Mouse (Mus musculus) cerebellum, adult 2 months (tissue): ENCODE results near the gene Gm8439. TPM values are rescaled to one million over a fixed set of nuclear protein-coding genes. Genes with fewer than 3 reads are reported as not detected.

Source experiments
- DNase-seq, 2 experiments: peaks; one replicate each; pipeline ENCODE4 v3.0.0; 2021
- H3K27ac ChIP-seq: fragments of 200-500 bp; 2 replicates; pipeline ENCODE4 v1.5.1; 2012; ENCODE audit warnings: low read length, control low read depth, inconsistent platforms; ENCODE audit not compliant: insufficient read depth
- H3K27me3 ChIP-seq: fragments of 200-500 bp; 2 replicates; pipeline ENCODE4 v1.6.1; 2012; ENCODE audit warnings: inconsistent platforms, mild to moderate bottlenecking, low read length, moderate library complexity; ENCODE audit not compliant: control insufficient read depth, insufficient read depth
- H3K4me1 ChIP-seq: fragments of 200-500 bp; 2 replicates; pipeline ENCODE4 v1.6.1; 2011; ENCODE audit warnings: low read length; ENCODE audit not compliant: control insufficient read depth, insufficient read depth
- H3K4me3 ChIP-seq: fragments of 200-500 bp; replicated peaks from 2 replicates; pipeline ENCODE3; 2011; ENCODE audit warnings: mild to moderate bottlenecking, low read depth, low read length, control low read depth; ENCODE audit not compliant: insufficient read depth
- CTCF ChIP-seq: fragments of 200-500 bp; IDR thresholded peaks from 2 replicates; pipeline ENCODE4 v1.5.1; 2011; ENCODE audit warnings: low read depth, mild to moderate bottlenecking, control low read depth, low read length, moderate library complexity, borderline replicate concordance; ENCODE audit not compliant: insufficient read depth
- POLR2A ChIP-seq: fragments of 200-500 bp; IDR thresholded peaks from 2 replicates; pipeline ENCODE4 v1.6.1; 2011; ENCODE audit warnings: low read length, control low read depth, borderline replicate concordance; ENCODE audit not compliant: insufficient read depth
- WGBS: fragments of 180-500 bp; shearing (Covaris S2); methylation state at CpG from one replicate; pipeline ENCODE4 v1.1.7; 2018; 5-methylcytosine and 5-hydroxymethylcytosine counted together
- polyA plus RNA-seq: library from polyadenylated mRNA; depleted of rRNA; stranded (reverse); fragments of >200 nt; gene quantifications from 2 replicates; pipeline ENCODE4 v1.2.3, GENCODE M21; 2012

Gm8439 gene
- polyA plus RNA-seq, 1 experiment: not detected

- peaks cover 47% of the 10 kb centered on the region for H3K4me1 ChIP-seq
- H3K27me3 ChIP-seq: no peaks in the 10 kb centered on the region
- DNase-seq: peak; percentile 92 to 98
- WGBS: 11% methylated on average over 8 of the region's 8 CpGs
- peak overlapping the region; percentile 53 for H3K4me3 ChIP-seq
- peak overlapping the region; percentile 99 for H3K27ac ChIP-seq
- TF ChIP-seq CTCF (no peak), POLR2A (peak; percentile 71; the same call in 1 of the 2 replicates)
Measured at GRCm38 (mm10) chr4:120613691-120614329, 25.3 kb downstream of the Gm8439 start.

- Histone ChIP-seq H3K27me3 (no peaks in the 10 kb centered on the region), H3K4me3 (no peak overlapping the region), H3K4me1 (peaks cover 47% of the 10 kb centered on the region), H3K27ac (peak overlapping the region; percentile 99)
- DNase-seq: peak; percentile 47 to 58
- no peak for TF ChIP-seq POLR2A
- TF ChIP-seq CTCF: no peak
- 47% methylated on average over 9 of the region's 9 CpGs for WGBS
Measured at GRCm38 (mm10) chr4:120614644-120615043, 26.1 kb downstream of the Gm8439 start.

GRCm38 (mm10) chr4:120615528-120616081, 27.1 kb downstream of the Gm8439 start:
- H3K27ac ChIP-seq: peak overlapping the region; percentile 99
- H3K27me3 ChIP-seq: no peaks in the 10 kb centered on the region
- WGBS: 31% methylated on average over 10 of the region's 10 CpGs
- H3K4me1 ChIP-seq: peaks cover 46% of the 10 kb centered on the region
- TF ChIP-seq CTCF: no peak
- TF ChIP-seq POLR2A: 0 out of 2 replicates have a peak, but pooled peaks have one; percentile 19
- H3K4me3 ChIP-seq: no peak overlapping the region
- peak; percentile 69 to 73 for DNase-seq

- DNase-seq: peak; percentile 74 to 75
- H3K4me1 ChIP-seq: peaks cover 39% of the 10 kb centered on the region
- peak overlapping the region; percentile 99 for H3K27ac ChIP-seq
- WGBS: 30% methylated on average over 13 of the region's 13 CpGs
- H3K27me3 ChIP-seq: no peaks in the 10 kb centered on the region
- TF ChIP-seq CTCF: no peak
- no peak for TF ChIP-seq POLR2A
- H3K4me3 ChIP-seq: no peak overlapping the region
Measured at GRCm38 (mm10) chr4:120616199-120617025, 27.9 kb downstream of the Gm8439 start.

- H3K4me3 ChIP-seq: no peak overlapping the region
- H3K27me3 ChIP-seq: no peaks in the 10 kb centered on the region
- no peak overlapping the region for H3K27ac ChIP-seq
- WGBS: 93% methylated on average over 6 of the region's 6 CpGs
- TF ChIP-seq POLR2A (no peak), CTCF (no peak)
- no peak for DNase-seq
- H3K4me1 ChIP-seq: no peaks in the 10 kb centered on the region; the same call in 1 of the 2 replicates
Measured at GRCm38 (mm10) chr4:120627728-120628127, 39.2 kb downstream of the Gm8439 start.

- peaks cover 4% of the 10 kb centered on the region; the same call in 1 of the 2 replicates for H3K4me1 ChIP-seq
- no peak for TF ChIP-seq CTCF
- TF ChIP-seq POLR2A: no peak
- no peak overlapping the region for H3K4me3 ChIP-seq
- 90% methylated on average over 8 of the region's 8 CpGs for WGBS
- no peak for DNase-seq
- H3K27ac ChIP-seq: no peak overlapping the region
- no peaks in the 10 kb centered on the region for H3K27me3 ChIP-seq
Measured at GRCm38 (mm10) chr4:120630218-120630931, 41.8 kb downstream of the Gm8439 start.

GRCm38 (mm10) chr4:120631828-120632227, 43.3 kb downstream of the Gm8439 start:
- Histone ChIP-seq H3K4me3 (no peak overlapping the region), H3K27me3 (no peaks in the 10 kb centered on the region), H3K27ac (no peak overlapping the region), H3K4me1 (peaks cover 4% of the 10 kb centered on the region; the same call in 1 of the 2 replicates)
- TF ChIP-seq POLR2A (no peak), CTCF (no peak)
- 81% methylated on average over 6 of the region's 6 CpGs for WGBS
- no peak for DNase-seq
